13 mouse cellular contexts compared by ENCODE assay signal in the genomic region with DNA sequence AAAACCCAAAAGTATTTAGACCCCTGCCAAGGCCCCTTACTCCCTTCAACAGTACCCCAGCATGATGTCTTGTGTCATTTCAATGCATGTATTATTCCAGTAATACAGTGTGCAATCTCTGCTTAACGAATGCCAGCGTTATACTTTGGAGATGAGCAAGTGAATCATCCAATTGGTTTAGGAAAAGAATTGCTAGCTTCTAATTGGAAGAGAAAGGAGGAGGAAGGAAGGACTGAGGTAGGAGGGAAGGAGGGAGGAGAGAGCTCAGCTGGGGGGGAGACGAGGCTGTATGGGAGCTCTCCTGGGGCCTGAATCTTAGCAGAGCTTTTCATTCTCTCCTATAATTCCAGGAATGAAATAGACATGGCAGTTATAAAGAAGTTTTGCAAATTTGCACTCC.
"Had no signal": no experiment of that assay in that cellular context is flagged by ENCODE, and none has a peak within 500 bp of the region (broad histone marks: within the 10 kb centered on the region; RNA-seq: fewer than 3 reads in every experiment).

No protein-coding gene starts in this region.

- H3K4me1 ChIP-seq: limb, embryonic 12.5 days; midbrain, embryonic 12.5 days; neural tube, embryonic 15.5 days had no signal

- ATAC-seq: liver, postnatal 0 days had no signal

- H3K27me3 ChIP-seq: limb, embryonic 12.5 days; liver, embryonic 13.5 days; lung, embryonic 15.5 days; midbrain, embryonic 12.5 days; neural tube, embryonic 15.5 days had no signal

- H3K36me3 ChIP-seq: limb, embryonic 12.5 days; liver, embryonic 13.5 days; lung, embryonic 15.5 days; midbrain, embryonic 12.5 days; neural tube, embryonic 15.5 days had no signal

- H3K4me3 ChIP-seq: layer of hippocampus, adult 2 months; limb, embryonic 12.5 days; liver, embryonic 13.5 days; lung, embryonic 15.5 days; midbrain, embryonic 12.5 days; myocyte; neural tube, embryonic 15.5 days had no signal

- H3K9ac ChIP-seq: limb, embryonic 12.5 days; liver, embryonic 13.5 days; liver, postnatal 0 days; lung, embryonic 15.5 days; midbrain, embryonic 12.5 days; neural tube, embryonic 15.5 days had no signal

- H3K9me3 ChIP-seq: limb, embryonic 12.5 days; liver, embryonic 13.5 days; lung, embryonic 15.5 days; midbrain, embryonic 12.5 days; neural tube, embryonic 15.5 days had no signal

- H3K27ac ChIP-seq: layer of hippocampus, adult 2 months; limb, embryonic 12.5 days; liver, embryonic 13.5 days; lung, embryonic 15.5 days; midbrain, embryonic 12.5 days; neural tube, embryonic 15.5 days had no signal

- H3K4me2 ChIP-seq: limb, embryonic 12.5 days; liver, embryonic 13.5 days; lung, embryonic 15.5 days; midbrain, embryonic 12.5 days; neural tube, embryonic 15.5 days had no signal

- DNase-seq: kidney, postnatal 4 days; liver; liver, embryonic 13.5 days; liver, postnatal 0 days; right cerebral cortex, adult 18-20 months; right cerebral cortex, postnatal 25 days; thymus, postnatal 4 days had no signal
